Mouse (Mus musculus): ENCODE data around the gene Ccr10.

The Ccr10 gene

DNA sequence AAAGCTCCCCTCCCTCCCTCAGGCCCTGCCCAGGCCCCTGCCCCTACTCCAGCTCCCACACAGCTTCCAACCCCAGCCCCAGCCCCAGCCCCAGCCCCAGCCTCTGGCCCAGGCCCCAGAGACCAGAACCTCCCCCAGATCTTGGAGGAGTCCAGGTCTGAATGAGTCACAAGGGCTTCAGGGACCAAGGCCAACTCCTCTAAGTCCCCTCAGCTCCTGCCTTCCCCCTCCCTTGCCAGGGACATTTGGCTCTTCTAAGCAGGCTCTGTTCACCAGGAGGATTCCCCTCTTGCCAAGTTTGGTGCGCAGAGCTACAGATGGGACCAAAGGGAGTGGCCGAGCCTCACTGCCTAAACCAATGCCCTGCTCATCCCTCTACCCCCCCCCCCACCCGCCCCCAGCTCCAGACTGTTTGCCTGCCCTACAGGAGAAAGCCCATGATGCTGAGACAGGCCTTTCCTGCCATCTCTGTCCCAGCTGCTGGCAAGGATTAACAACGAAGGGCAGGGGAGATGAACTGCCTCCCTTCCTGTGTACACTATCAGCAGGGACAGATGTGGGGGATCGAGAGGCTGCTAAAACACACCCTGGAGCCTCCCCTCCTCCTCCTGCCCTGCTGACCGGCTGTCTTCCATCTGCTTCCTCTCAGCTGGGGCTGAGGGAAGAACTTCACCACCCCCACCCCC, 14.4 kb upstream of the Ccr10 start:
- peak; percentile 71 for ATAC-seq (ENCODE audit: insufficient number of reproducible peaks, low FRiP score, low TSS enrichment)

DNA sequence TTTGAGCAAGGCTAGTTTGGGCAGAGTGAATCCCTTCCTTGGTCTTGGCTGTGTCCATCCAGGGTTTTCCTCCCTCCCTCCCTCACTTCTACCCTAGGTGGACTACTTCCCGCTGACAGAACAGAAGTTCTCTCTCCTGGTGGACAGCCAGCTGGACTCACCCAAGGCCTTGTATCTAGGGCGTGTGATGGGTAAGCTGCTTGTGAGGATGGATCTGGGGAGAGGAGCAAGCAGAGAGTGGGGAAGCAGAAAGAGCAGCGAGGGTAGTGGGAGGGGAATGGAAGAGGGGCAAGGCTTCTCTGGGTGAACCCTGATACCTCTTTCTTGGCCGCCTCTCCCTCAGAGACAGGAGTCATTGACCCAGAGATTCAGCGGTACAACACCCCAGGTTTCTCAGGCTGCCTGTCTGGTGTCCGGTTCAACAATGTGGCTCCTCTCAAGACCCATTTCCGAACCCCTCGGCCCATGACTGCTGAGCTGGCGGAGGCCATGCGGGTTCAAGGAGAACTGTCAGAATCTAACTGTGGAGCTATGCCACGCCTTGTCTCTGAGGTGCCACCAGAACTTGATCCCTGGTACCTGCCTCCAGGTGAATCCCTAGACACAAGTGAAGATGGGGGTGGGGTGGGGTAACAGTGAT, 13.0 kb upstream of the Ccr10 start:
- ATAC-seq (ENCODE audit: insufficient number of reproducible peaks, low FRiP score, low TSS enrichment), result peak; percentile 56; the same call in 1 of the 2 replicates

DNA sequence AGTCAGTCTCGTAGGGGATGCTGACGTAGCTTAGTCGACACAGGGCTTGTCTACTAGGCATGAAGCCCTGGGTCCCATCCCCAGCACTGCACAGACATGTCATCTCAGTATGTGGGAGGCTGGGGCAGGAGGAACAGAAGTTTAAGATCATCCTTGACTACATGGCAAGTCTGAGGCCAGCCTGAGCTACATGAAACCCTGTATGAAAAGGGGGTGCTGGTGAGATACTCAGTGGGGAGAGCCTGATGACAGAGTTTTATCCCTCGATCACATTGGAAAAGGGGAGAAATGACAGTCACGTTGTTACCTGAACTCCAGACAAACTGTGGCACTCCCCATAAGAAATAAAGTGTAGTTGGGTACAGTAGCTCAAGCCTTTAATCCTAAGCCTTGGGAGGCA, 12.3 kb upstream of the Ccr10 start:
- no peak for ATAC-seq (ENCODE audit: insufficient number of reproducible peaks, low FRiP score, low TSS enrichment)

DNA sequence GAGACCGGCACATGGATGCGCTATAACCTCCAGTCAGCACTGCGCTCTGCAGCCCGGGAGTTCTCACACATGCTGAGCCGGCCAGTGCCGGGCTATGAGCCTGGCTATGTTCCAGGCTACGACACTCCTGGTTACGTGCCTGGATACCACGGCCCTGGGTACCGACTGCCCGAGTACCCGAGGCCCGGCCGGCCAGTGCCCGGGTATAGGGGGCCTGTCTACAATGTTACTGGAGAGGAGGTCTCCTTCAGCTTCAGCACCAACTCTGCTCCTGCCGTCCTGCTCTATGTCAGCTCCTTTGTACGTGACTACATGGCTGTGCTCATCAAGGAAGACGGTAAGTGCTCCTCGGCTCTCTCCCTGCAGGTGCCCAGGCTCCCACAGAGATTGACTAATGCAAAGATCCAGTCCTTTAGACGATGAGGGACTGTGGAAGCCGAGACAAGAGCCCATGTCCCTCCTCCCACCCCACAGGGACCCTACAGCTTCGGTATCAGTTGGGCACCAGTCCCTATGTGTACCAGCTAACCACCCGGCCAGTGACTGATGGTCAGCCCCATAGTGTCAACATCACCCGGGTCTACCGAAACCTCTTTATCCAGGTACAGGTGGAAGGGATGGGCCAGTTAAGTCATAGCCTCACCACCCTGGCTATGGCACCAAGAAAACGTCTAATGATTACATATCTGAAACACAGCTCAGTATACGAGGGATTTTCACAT, 11.4 kb upstream of the Ccr10 start:
- ATAC-seq (ENCODE audit: insufficient number of reproducible peaks, low FRiP score, low TSS enrichment), result no peak

DNA sequence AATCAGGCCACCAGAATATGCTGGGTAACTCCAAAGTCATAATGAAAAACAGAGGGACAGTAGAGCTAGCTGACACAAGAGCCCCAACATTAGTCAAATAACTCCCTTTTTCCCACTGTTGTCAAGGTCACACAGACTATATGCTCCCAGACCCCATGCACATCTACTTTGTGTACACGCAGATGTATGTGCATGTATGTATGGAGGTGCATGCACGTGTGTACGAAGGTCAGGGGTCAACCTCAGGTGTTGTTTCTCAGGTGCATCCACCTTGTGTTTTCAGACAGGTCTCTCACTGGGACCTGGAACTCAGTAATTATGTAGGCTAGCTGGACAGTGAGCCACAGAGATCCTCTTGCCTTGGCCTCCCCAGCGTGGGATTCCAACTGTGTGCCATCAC, 10.2 kb upstream of the Ccr10 start:
- ATAC-seq (ENCODE audit: insufficient number of reproducible peaks, low FRiP score, low TSS enrichment), result no peak

DNA sequence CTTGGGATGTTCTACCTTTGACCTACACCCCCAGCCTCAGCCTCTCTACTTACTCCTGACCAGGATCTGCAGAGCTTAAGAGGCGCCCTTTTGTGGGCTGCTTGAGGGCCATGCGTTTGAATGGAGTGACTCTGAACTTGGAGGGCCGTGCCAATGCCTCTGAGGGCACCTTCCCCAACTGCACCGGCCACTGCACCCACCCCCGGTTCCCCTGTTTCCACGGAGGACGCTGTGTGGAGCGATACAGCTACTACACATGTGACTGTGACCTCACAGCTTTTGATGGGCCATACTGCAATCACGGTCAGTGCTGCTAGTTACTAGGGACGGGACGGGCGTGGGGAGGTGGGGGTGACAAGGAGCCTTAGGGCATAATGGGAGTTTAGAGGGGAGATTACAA, 9.7 kb upstream of the Ccr10 start:
- no peak for ATAC-seq (ENCODE audit: insufficient number of reproducible peaks, low FRiP score, low TSS enrichment)

DNA sequence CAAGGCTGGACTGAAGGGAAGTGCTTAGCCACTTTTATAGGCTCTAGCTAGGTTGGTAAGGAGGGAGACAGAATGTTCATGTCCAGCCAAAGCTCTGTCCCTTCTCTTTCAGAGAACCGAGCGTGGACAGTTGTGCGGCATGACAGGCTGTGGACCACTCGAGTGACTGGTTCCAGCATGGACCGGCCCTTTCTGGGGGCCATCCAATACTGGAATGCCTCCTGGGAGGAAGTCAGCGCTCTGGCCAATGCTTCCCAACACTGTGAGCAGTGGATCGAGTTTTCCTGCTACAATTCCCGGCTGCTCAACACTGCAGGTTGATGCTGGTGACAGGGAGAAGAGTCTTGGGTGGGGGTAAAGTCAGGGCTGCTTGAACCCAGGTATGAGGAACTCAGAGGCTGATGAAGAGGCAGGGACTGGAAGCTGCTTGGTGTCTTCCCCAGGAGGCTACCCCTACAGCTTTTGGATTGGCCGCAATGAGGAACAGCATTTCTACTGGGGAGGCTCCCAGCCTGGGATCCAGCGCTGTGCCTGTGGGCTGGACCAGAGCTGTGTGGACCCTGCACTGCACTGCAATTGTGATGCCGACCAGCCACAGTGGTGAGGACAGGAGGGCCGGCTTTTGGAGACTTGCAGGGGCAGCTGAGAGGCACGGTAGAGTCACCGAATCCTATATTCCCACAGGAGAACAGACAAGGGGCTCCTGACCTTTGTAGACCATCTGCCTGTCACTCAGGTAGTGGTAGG, 7.7 kb upstream of the Ccr10 start:
- no peak for ATAC-seq (ENCODE audit: insufficient number of reproducible peaks, low FRiP score, low TSS enrichment)

DNA sequence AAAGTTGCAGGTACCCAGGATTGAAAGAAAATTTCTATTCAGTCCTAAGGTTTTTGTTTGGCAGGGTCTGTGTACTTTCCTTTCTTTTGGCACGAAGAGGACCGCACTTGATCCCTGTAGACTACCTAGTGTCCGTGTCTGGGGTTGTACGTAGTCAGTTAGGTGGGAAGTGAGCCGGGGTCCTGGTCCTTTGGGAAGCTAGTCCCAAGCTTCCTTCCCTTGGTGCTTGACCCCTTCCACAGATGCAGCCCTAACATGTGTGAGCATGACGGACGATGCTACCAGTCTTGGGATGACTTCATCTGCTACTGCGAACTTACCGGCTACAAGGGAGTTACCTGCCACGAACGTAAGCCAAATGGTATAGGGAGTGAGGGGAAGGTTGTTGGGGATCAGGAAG, 6.7 kb upstream of the Ccr10 start:
- no peak for ATAC-seq (ENCODE audit: insufficient number of reproducible peaks, low FRiP score, low TSS enrichment)

DNA sequence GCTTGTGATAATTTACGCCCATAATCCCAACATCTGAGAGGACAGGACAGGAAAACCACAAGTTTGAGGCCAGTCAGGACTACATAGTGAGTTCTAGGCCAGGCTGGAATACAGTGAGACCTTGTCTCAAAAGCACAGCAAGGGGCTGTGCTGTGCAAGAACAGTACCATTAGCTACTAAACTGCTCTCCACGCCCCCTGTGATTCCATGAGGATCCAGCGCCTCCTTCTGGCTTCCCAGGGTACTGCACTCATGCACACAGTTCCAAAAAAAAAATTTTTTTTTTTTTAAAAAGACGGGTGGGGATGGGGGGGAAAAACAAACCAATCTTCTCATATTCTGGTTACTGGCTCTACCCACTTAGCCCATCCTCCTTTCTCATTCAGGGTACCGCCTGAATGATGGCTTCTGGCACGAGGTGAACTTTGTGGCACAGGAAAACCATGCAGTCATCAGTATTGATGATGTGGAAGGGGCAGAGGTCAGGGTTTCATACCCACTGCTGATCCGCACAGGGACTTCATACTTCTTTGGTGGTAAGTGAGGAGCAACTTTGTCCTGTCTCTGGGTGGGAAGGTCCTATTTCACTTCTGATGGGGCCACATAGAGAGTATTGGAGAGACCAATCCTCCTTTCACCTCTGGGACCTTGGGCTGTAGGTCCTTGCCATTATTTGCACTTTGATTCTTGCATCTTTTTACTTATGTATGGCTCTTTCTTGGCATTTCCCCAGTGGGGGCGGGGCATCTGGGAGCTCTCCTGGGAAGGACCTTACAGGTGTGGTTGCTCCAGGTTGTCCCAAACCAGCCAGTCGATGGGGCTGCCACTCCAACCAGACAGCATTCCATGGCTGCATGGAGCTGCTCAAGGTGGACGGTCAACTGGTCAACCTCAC, 5.8 kb upstream of the Ccr10 start:
- ATAC-seq (ENCODE audit: insufficient number of reproducible peaks, low FRiP score, low TSS enrichment), result no peak

DNA sequence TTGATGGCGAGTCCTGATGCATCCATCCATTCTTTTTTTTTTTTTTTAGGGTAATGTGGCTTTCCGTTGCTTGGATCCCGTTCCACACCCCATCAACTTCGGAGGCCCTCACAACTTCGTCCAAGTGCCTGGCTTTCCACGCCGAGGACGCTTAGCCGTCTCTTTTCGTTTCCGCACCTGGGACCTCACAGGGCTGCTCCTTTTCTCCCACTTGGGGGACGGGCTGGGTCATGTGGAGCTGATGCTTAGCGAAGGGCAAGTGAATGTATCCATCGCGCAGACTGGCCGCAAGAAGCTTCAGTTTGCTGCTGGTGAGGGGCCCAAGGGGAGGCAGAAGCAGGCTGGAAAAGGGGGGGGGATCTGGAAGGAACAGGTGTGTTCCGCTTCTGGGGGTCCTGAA, 5.0 kb upstream of the Ccr10 start:
- no peak for ATAC-seq (ENCODE audit: insufficient number of reproducible peaks, low FRiP score, low TSS enrichment)

DNA sequence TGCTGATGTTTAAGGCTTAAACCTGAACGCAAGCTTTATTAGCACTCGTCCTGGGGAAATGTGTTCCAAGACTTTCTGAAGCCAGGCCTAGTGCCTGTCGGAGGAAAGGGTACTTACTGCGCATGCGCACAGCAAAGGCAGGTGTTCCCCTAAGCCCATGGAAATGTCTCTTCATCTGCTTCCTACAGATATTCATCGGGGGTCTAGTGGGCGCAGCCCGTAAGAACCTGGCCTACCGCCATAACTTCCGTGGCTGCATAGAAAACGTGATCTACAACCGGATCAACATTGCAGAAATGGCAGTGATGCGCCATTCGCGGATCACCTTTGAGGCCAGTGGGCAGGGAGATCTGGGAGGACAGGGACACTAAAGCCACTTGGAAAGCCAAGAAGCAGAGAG, 4.1 kb upstream of the Ccr10 start:
- ATAC-seq (ENCODE audit: insufficient number of reproducible peaks, low FRiP score, low TSS enrichment), result no peak

DNA sequence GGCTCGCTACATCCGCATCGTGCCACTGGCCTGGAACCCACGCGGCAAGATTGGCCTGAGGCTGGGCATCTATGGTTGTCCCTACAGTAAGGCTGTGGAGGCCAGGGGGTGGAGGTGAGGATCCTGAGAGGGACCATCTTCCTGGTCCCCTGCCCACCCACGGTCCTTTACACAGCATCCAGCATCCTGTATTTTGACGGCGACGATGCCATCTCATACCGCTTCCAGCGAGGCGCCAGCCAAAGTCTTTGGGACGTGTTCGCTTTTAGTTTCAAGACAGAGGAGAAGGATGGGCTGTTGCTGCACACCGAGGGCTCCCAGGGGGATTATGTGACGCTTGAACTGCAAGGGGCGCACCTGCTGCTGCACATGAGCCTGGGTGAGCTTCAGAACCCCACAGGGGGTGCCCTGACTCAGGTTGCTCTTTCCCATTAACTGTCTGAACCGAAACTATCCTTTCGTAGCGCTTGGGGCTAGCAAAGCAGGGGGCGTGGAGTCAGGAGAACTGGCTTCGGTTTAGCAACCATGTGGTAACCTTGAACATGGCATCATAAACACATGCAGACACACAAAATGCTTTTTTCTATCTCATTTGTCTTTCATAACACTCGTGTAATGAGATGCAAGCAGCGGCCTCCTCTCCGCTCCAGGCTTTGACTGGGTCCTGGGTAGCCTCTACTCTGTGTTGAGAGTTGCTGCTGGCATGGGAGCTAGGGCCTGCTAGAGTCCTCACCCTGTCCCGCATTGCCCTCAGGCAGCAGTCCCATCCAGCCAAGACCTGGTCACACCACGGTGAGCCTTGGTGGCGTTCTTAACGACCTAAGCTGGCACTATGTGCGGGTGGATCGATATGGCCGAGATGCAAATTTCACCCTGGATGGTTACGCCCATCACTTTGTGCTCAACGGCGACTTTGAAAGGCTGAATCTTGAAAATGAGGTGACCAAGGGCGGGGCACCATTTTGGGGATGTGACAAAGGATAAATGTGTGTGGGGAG, 3.1 kb upstream of the Ccr10 start:
- no peak for ATAC-seq (ENCODE audit: insufficient number of reproducible peaks, low FRiP score, low TSS enrichment)

DNA sequence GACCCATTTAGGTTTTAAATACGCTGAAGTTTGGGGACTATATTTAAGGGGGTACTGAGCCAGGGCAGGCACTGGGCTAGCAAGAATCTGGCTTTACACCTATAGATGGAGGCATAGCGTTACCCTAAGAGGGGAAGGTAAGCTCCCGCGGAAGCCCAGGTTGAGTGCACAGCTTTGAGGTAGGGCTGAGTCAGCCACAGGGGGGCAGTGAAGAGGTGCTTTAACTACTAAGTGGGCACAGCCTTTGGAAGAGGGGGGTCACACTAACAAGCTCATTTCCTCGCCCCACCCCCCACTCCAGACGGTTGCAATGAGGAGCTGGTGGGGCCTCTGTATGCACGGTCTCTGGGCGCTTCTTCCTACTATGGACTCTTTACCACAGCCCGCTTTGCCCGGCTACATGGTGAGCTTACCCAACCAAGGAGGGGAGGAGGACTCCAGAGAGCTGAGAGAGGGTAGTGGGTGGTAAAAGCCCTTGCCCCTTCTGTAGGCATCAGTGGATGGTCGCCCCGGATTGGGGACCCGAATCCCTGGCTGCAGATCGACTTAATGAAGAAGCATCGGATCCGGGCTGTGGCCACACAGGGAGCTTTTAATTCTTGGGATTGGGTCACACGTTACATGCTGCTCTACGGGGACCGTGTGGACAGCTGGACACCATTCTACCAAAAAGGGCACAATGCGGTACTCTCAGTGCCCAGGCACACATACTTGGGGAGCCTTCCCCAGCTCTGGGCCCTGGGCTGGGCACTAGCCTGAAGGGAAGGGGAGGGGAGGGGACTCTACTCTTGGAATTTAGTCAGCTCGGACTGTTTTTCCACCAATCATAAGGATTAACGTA, 1.9 kb upstream of the Ccr10 start:
- ATAC-seq (ENCODE audit: insufficient number of reproducible peaks, low FRiP score, low TSS enrichment), result peak; percentile 20; the same call in 1 of the 2 replicates

DNA sequence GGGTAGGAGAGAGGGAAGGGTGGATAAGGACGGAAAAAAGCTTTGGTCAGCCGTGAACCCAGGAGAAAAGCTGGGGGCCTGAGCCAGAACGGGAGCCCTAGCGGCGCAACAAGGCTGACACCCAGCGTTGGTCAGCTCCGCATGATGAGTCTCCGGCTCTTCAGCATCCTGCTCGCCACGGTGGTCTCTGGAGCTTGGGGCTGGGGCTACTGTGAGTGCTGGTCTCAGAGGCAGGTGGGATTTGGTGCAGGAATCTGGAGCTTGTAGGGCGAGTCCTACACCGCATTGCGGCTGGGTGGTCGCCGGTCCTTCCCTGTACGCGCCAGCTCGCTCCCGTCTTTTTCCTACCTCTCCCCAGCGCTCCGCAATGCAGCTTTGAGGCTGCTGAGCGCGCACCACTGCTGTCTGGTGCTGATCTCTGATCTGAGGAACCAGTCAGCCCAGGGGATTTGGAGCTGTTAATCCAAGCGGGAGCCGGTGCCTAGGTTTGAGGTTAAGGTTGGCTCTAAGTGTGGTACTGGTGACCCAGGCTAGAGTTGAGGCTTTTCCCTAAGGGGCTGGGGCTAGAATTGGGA, 961 bp upstream of the Ccr10 start:
- no peak for ATAC-seq (ENCODE audit: insufficient number of reproducible peaks, low FRiP score, low TSS enrichment)

DNA sequence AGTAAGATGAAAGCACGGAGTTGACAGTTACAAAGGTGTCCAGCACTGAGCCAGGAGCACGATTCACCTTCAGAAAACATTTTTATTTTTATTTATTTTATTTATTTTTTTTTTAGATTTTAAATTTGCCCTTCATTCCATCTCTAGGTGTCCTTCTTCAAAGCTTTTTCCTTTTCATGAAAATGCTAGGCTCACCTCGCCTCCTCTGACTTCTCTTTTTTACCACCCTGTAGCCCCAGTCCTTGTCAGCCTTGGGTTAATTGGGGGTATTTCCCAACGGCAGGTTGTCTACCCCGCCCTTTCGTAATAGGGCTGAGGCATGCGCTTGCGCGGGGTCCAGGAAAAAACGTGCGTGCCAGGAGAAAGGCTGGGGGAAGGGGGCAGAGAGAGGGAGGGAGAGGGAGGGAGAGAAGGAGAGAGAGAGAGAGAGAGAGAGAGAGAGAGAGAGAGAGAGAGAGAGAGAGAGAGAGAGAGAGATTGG, 433 bp upstream of the Ccr10 start:
- ATAC-seq (ENCODE audit: insufficient number of reproducible peaks, low FRiP score, low TSS enrichment), result no peak

DNA sequence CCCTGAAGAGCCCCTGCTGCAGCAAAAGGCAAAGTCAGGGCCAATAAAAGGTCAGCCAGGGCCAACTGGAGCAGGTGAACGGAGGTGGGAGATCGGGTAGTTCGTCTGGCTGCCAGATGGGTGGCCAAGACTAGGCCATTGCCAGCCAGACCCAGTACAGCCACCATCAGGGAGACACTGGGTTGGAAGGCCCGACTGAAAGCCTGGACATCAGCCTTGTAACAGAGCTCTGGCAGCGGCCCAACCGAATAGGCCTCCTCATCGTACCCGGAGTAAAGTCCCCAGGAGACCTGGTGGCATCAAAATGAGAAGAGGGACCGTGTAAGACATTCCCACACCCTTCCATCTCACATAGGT, 876 bp downstream of the Ccr10 start:
- ATAC-seq (ENCODE audit: insufficient number of reproducible peaks, low FRiP score, low TSS enrichment), result no peak

DNA sequence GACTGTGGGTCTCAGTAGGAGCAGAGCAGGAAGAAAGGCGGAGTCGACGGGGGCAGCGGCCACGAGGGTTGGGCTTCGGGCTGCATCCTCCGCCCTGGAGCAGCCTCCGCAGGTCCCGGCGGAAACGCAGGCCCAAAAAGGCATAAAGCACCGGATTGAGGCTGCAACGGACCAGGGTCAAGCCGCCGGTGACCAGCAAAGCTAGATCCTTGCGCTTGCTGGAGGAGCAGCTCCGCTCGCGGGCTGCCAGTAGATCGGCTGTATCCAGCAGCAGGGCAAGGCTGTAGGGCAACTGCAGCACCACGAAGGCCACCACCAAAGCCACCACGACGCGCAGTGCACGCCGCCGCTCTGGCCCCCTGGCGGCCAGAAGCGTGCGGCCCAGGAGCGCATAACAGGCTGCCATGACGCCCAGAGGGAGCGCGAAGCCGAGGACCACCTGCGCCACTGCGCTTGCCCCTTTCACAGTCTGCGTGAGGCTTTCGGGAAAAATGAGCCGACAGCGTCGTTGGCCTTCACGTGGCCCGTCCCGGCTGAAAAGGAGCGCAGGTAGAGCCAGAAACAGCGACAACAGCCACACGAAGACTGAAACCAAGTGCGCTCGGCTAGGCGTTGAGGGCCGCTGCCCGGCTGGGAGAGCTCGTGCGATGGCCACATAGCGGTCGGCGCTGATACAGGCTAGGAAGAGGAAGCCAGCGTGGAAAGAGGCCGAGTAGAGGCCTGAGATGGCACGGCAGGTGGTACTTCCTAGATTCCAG, 1.4 kb downstream of the Ccr10 start:
- ATAC-seq (ENCODE audit: insufficient number of reproducible peaks, low FRiP score, low TSS enrichment), result no peak
